Mouse (Mus musculus) stomach, postnatal 0 days (tissue): ENCODE results near the gene Thrsp.

Source experiments
- CTCF ChIP-seq: IDR thresholded peaks from 2 replicates; pipeline ENCODE4 v1.5.1; 2016; ENCODE audit warnings: antibody characterized with exemption, low read depth, mild to moderate bottlenecking, moderate library complexity
- EP300 ChIP-seq: optimal IDR thresholded peaks from 2 replicates; pipeline ENCODE3; 2016; ENCODE audit warnings: antibody characterized with exemption

DNA sequence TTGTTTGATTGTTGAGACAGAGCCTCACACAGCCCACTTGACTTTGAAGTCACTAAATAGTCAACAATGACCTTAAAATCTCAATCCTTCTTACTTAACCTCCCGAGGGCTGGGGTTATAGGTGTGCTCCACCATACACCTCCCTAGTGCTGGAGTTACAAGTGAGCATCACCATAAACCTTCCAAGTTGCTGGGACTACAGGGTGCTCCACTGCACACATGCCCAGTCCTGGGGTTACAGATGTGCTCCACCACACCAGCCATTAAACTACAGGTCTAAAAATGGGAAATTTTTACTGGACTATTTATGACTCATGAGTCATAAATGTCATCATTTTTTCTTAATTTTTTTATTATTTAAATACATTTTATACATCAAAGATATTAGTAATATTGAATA, 51.6 kb downstream of the Thrsp start:
- no peak for TF ChIP-seq EP300
- TF ChIP-seq CTCF: no peak
